ENCODE assay signal across 32 mouse cellular contexts in genomic region chr5:48483112-48483511, GRCm38 (mm10).
"Had no signal": no experiment of that assay in that cellular context is flagged by ENCODE, and none has a peak within 500 bp of the region (broad histone marks: within the 10 kb centered on the region; RNA-seq: fewer than 3 reads in every experiment).

No protein-coding gene starts in this region.

- ATAC-seq: liver, embryonic 12.5 days; liver, postnatal 0 days; lung, postnatal 0 days; midbrain, embryonic 13.5 days; midbrain, embryonic 15.5 days; midbrain, embryonic 16.5 days had no signal

- H3K9ac ChIP-seq: limb, embryonic 12.5 days; limb, embryonic 13.5 days; limb, embryonic 15.5 days; liver, embryonic 12.5 days; liver, embryonic 13.5 days; liver, embryonic 14.5 days; liver, embryonic 15.5 days; liver, postnatal 0 days; lung, embryonic 14.5 days; lung, embryonic 15.5 days; midbrain, embryonic 12.5 days; midbrain, embryonic 13.5 days; midbrain, embryonic 15.5 days; neural tube, embryonic 12.5 days had no signal

- H3K4me3 ChIP-seq: limb, embryonic 10.5 days; limb, embryonic 12.5 days; limb, embryonic 13.5 days; limb, embryonic 15.5 days; liver, embryonic 12.5 days; liver, embryonic 13.5 days; liver, embryonic 15.5 days; lung, embryonic 15.5 days; megakaryocyte, embryonic 14.5 days; midbrain, embryonic 10.5 days; midbrain, embryonic 12.5 days; midbrain, embryonic 13.5 days; midbrain, embryonic 15.5 days; myocyte; neural tube, embryonic 12.5 days had no signal

- H3K27me3 ChIP-seq: limb, embryonic 12.5 days; limb, embryonic 13.5 days; limb, embryonic 15.5 days; liver, embryonic 12.5 days; liver, embryonic 13.5 days; liver, embryonic 15.5 days; lung, embryonic 15.5 days; megakaryocyte, embryonic 14.5 days; midbrain, embryonic 12.5 days; midbrain, embryonic 13.5 days; midbrain, embryonic 15.5 days; neural tube, embryonic 12.5 days had no signal

- H3K4me1 ChIP-seq: limb, embryonic 10.5 days; limb, embryonic 12.5 days; limb, embryonic 15.5 days; liver, embryonic 12.5 days; liver, embryonic 13.5 days; liver, embryonic 15.5 days; lung, embryonic 15.5 days; megakaryocyte, embryonic 14.5 days; midbrain, embryonic 10.5 days; midbrain, embryonic 12.5 days; midbrain, embryonic 13.5 days; midbrain, embryonic 15.5 days; neural tube, embryonic 12.5 days had no signal

- H3K36me3 ChIP-seq: limb, embryonic 10.5 days; limb, embryonic 12.5 days; limb, embryonic 13.5 days; limb, embryonic 15.5 days; liver, embryonic 12.5 days; liver, embryonic 13.5 days; liver, embryonic 15.5 days; lung, embryonic 15.5 days; midbrain, embryonic 10.5 days; midbrain, embryonic 12.5 days; midbrain, embryonic 13.5 days; midbrain, embryonic 15.5 days; neural tube, embryonic 12.5 days had no signal

- H3K4me2 ChIP-seq: limb, embryonic 12.5 days; limb, embryonic 13.5 days; limb, embryonic 15.5 days; liver, embryonic 11.5 days; liver, embryonic 12.5 days; liver, embryonic 13.5 days; liver, embryonic 15.5 days; lung, embryonic 14.5 days; lung, embryonic 15.5 days; midbrain, embryonic 11.5 days; midbrain, embryonic 12.5 days; midbrain, embryonic 13.5 days; midbrain, embryonic 15.5 days; neural tube, embryonic 12.5 days had no signal

- H3K9me3 ChIP-seq: limb, embryonic 10.5 days; limb, embryonic 12.5 days; limb, embryonic 13.5 days; limb, embryonic 15.5 days; liver, embryonic 12.5 days; liver, embryonic 13.5 days; liver, embryonic 15.5 days; lung, embryonic 15.5 days; megakaryocyte, embryonic 14.5 days; midbrain, embryonic 10.5 days; midbrain, embryonic 12.5 days; midbrain, embryonic 13.5 days; midbrain, embryonic 15.5 days; neural tube, embryonic 12.5 days had no signal

- H3K27ac ChIP-seq: limb, embryonic 10.5 days; limb, embryonic 13.5 days; limb, embryonic 15.5 days; liver, embryonic 12.5 days; liver, embryonic 13.5 days; liver, embryonic 14.5 days; liver, embryonic 15.5 days; lung, embryonic 15.5 days; macrophage; midbrain, embryonic 10.5 days; midbrain, embryonic 12.5 days; midbrain, embryonic 13.5 days; midbrain, embryonic 15.5 days; neural tube, embryonic 12.5 days had no signal

- DNase-seq: left cerebral cortex, postnatal 4 days; liver; liver, embryonic 13.5 days; liver, postnatal 0 days; lung, adult 18-20 months; lung, adult 2 months; lung, embryonic 14.5 days; lung, postnatal 10 days; lung, postnatal 14 days; lung, postnatal 36 days; lung, postnatal 4 days; midbrain, embryonic 14.5 days had no signal
